Mouse (Mus musculus): Measurements from ENCODE around the gene Adipor1.

GRCm38 (mm10) chr1:134385176-134385575 lies 30.0 kb upstream of the Adipor1 start:
- TF ChIP-seq CTCF (IDR thresholded peaks at IDR 0.05; ENCODE audit: extremely low read depth, insufficient read depth, insufficient read length, insufficient replicate concordance) (no peak), POLR2A (IDR thresholded peaks at IDR 0.05; ENCODE audit: low read depth, low read length) (no peak)

All from spleen, adult 2 months (tissue).